26 mouse cellular contexts compared by ENCODE assay signal in the genomic region with DNA sequence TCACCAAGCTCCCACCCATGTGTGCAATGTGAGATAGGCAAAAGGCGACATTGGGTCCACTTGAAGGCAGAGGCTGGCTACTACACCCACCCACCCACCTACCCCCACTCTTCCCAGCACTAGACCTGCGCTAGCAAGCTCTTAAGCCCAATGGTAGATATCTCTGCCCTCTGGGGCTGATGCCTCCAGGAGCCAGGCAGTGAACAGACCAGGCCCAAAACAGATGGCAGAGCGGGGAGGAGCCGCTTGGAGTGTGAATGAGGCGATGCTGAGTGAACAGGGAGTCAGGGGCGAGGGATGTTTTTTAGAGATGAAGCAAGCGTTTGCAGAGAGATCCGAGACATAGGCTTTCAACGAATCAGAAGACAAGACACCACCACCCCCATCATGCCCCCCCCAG. TPM values are rescaled to one million over a fixed set of nuclear protein-coding genes. Genes with fewer than 3 reads are reported as not detected.
DNase-seq lines count a peak whose midpoint lies in the region; ATAC-seq and TF ChIP-seq lines count a peak whose summit lies in the region.
"Had no signal": no experiment of that assay in that cellular context is flagged by ENCODE, and none has a peak within 500 bp of the region (broad histone marks: within the 10 kb centered on the region; RNA-seq: fewer than 3 reads in every experiment).

No protein-coding gene starts in this region.

- ATAC-seq in forebrain, embryonic 15.5 days (replicated peaks) = no peak
- ATAC-seq in forebrain, postnatal 0 days = no peak
- ATAC-seq in hindbrain, embryonic 16.5 days = no peak
- ATAC-seq: intestine, embryonic 16.5 days; liver, embryonic 12.5 days; midbrain, embryonic 15.5 days had no signal

- intact Hi-C loops in left cerebral cortex, adult 2 months (cut with DNase I) = loop anchor here (2.0 to 5.0 kb wide), 4 partner anchors 46 to 458 kb away; no protein-coding TSS in a partner anchor

- DNase-seq in forebrain, embryonic 10.5 days (ENCODE audit: extremely low spot score, low spot score) = no peak
- peak; percentile 49 for DNase-seq in left cerebral cortex, adult 2 months (ENCODE audit: extremely low spot score in 1 of 2, low spot score in 2 of 2)
- no peak for DNase-seq in left cerebral cortex, adult 11 months (ENCODE audit: low spot score)
- peak; percentile 48 for DNase-seq in forebrain, postnatal 0 days
- peak; percentile 61 to 72 for DNase-seq in right cerebral cortex, postnatal 36 days (ENCODE audit: low spot score in 2 of 2)
- DNase-seq in adrenal gland, postnatal 14 days = no peak
- DNase-seq: adrenal gland, postnatal 25 days; cerebellum, adult 18-20 months; cerebellum, postnatal 25 days; gastrocnemius, postnatal 25 days; heart, adult 2 months; lung, adult 2 months; lung, postnatal 36 days; thymus, postnatal 4 days had no signal

- peaks cover 33% of the 10 kb centered on the region for H3K4me1 ChIP-seq in forebrain, embryonic 15.5 days
- peaks cover 23% of the 10 kb centered on the region for H3K4me1 ChIP-seq in forebrain, embryonic 10.5 days
- peaks cover 4% of the 10 kb centered on the region for H3K4me1 ChIP-seq in forebrain, postnatal 0 days (ENCODE audit: insufficient read depth)
- H3K4me1 ChIP-seq in hindbrain, embryonic 16.5 days (ENCODE audit: control insufficient read depth, insufficient read depth, low read depth, low read length) = peaks cover 15% of the 10 kb centered on the region; the same call in 1 of the 2 replicates

- WGBS in forebrain, embryonic 15.5 days = 57% methylated on average over 9 of the region's 9 CpGs
- 88% methylated on average over 9 of the region's 9 CpGs for WGBS in forebrain, embryonic 10.5 days
- 64% methylated on average over 9 of the region's 9 CpGs for WGBS in forebrain, postnatal 0 days
- 82% methylated on average over 9 of the region's 9 CpGs for WGBS in hindbrain, embryonic 16.5 days

- H3K36me3 ChIP-seq in forebrain, embryonic 15.5 days = no peaks in the 10 kb centered on the region
- H3K36me3 ChIP-seq in forebrain, embryonic 10.5 days (replicated peaks) = no peaks in the 10 kb centered on the region
- H3K36me3 ChIP-seq in forebrain, postnatal 0 days (ENCODE audit: insufficient read depth) = no peaks in the 10 kb centered on the region
- H3K36me3 ChIP-seq in hindbrain, embryonic 16.5 days (ENCODE audit: control insufficient read depth, insufficient read depth, low read length) = no peaks in the 10 kb centered on the region
- H3K36me3 ChIP-seq: G1E; heart, embryonic 15.5 days; hindbrain, embryonic 15.5 days; limb, embryonic 12.5 days; liver, embryonic 12.5 days; midbrain, embryonic 15.5 days; neural tube, embryonic 15.5 days had no signal

- H3K4me3 ChIP-seq in forebrain, embryonic 15.5 days = no peak overlapping the region
- no peak overlapping the region for H3K4me3 ChIP-seq in forebrain, embryonic 10.5 days
- no peak overlapping the region for H3K4me3 ChIP-seq in left cerebral cortex, adult 2 months
- H3K4me3 ChIP-seq in forebrain, postnatal 0 days (ENCODE audit: low read depth, low read length) = no peak overlapping the region
- H3K4me3 ChIP-seq in hindbrain, embryonic 16.5 days (ENCODE audit: low read length) = no peak overlapping the region
- H3K4me3 ChIP-seq: heart, adult 2 months; heart, embryonic 15.5 days; hindbrain, embryonic 15.5 days; limb, embryonic 12.5 days; liver, embryonic 12.5 days; midbrain, embryonic 15.5 days; myocyte; neural tube, embryonic 15.5 days had no signal

- H3K4me2 ChIP-seq in forebrain, embryonic 15.5 days (replicated peaks) = no peak overlapping the region
- no peak overlapping the region for H3K4me2 ChIP-seq in forebrain, postnatal 0 days (ENCODE audit: low read depth)
- H3K4me2 ChIP-seq in hindbrain, embryonic 16.5 days (ENCODE audit: low read length) = no peak overlapping the region
- H3K4me2 ChIP-seq: heart, embryonic 15.5 days; hindbrain, embryonic 15.5 days; limb, embryonic 12.5 days; liver, embryonic 12.5 days; midbrain, embryonic 15.5 days; neural tube, embryonic 15.5 days had no signal

- no peaks in the 10 kb centered on the region for H3K27me3 ChIP-seq in forebrain, embryonic 15.5 days
- H3K27me3 ChIP-seq in forebrain, embryonic 10.5 days (ENCODE audit: poor library complexity, severe bottlenecking) = peaks cover 50% of the 10 kb centered on the region
- no peaks in the 10 kb centered on the region for H3K27me3 ChIP-seq in forebrain, postnatal 0 days (ENCODE audit: insufficient read depth, low read length)
- peaks cover 2% of the 10 kb centered on the region; the same call in 1 of the 2 replicates for H3K27me3 ChIP-seq in hindbrain, embryonic 16.5 days (replicated peaks; ENCODE audit: control insufficient read depth, insufficient read depth, low read length)

- H3K9ac ChIP-seq in forebrain, embryonic 15.5 days (replicated peaks) = no peak overlapping the region
- H3K9ac ChIP-seq in forebrain, postnatal 0 days = no peak overlapping the region
- no peak overlapping the region for H3K9ac ChIP-seq in hindbrain, embryonic 16.5 days (ENCODE audit: low read depth, low read length)
- H3K9ac ChIP-seq: heart, embryonic 15.5 days; hindbrain, embryonic 15.5 days; limb, embryonic 12.5 days; liver, embryonic 12.5 days; midbrain, embryonic 15.5 days; neural tube, embryonic 15.5 days had no signal

- no peaks in the 10 kb centered on the region for H3K9me3 ChIP-seq in forebrain, embryonic 15.5 days
- no peaks in the 10 kb centered on the region for H3K9me3 ChIP-seq in forebrain, embryonic 10.5 days
- no peaks in the 10 kb centered on the region for H3K9me3 ChIP-seq in forebrain, postnatal 0 days (ENCODE audit: low read length)
- no peaks in the 10 kb centered on the region for H3K9me3 ChIP-seq in hindbrain, embryonic 16.5 days (ENCODE audit: control insufficient read depth, low read length)
- H3K9me3 ChIP-seq: heart, embryonic 15.5 days; hindbrain, embryonic 15.5 days; limb, embryonic 12.5 days; liver, embryonic 12.5 days; midbrain, embryonic 15.5 days; neural tube, embryonic 15.5 days had no signal

- H3K27ac ChIP-seq in forebrain, embryonic 15.5 days (replicated peaks) = peak overlapping the region; percentile 58
- H3K27ac ChIP-seq in forebrain, embryonic 10.5 days = no peak overlapping the region
- H3K27ac ChIP-seq in left cerebral cortex, adult 2 months = peak overlapping the region; percentile 88
- peak overlapping the region; percentile 42 for H3K27ac ChIP-seq in forebrain, postnatal 0 days (ENCODE audit: low read depth, low read length)
- H3K27ac ChIP-seq in hindbrain, embryonic 16.5 days (ENCODE audit: low read depth, low read length) = no peak overlapping the region
- H3K27ac ChIP-seq: heart, adult 2 months; heart, embryonic 15.5 days; hindbrain, embryonic 15.5 days; limb, embryonic 12.5 days; liver, embryonic 12.5 days; midbrain, embryonic 15.5 days; neural tube, embryonic 15.5 days had no signal

- no peak for TF ChIP-seq CTCF in left cerebral cortex, adult 2 months (IDR thresholded peaks at IDR 0.05)
- TF ChIP-seq CTCF in forebrain, postnatal 0 days (IDR thresholded peaks at IDR 0.05; ENCODE audit: low read depth) = no peak

RNA-seq across cellular contexts. Expression of gene Mmp17, which starts 3.4 kb away (rescaled TPM):
- polyA plus RNA-seq in forebrain, embryonic 15.5 days (2015; fragmentation: Nextera tagmentation; extraction: Ambion mirVana) = 17.9 and 20.2 TPM in 2 replicates
- 2.9 and 3.4 TPM in 2 replicates for polyA plus RNA-seq in forebrain, embryonic 10.5 days (2016; fragmentation: Nextera tagmentation; extraction: Ambion mirVana)
- total RNA-seq in left cerebral cortex, adult 2 months (2021) = 100 to 1,000 TPM; 107 to 113 TPM
- 27.4 and 30.9 TPM in 2 replicates for total RNA-seq in forebrain, postnatal 0 days (2014; rRNA removed)
- polyA plus RNA-seq in forebrain, postnatal 0 days (2015; fragmentation: Nextera tagmentation; extraction: Ambion mirVana) = 11.9 and 13.9 TPM in 2 replicates
- 1.2 and 1.7 TPM in 2 replicates for total RNA-seq in adrenal gland, postnatal 14 days (2021)
- 10.8 and 11.0 TPM in 2 replicates for polyA plus RNA-seq in hindbrain, embryonic 16.5 days (2015; fragmentation: Nextera tagmentation; extraction: Ambion mirVana)
- total RNA-seq: megakaryocyte-erythroid progenitor cell, adult 5-6 weeks had no signal

Comparison
In these comparisons a context has a peak if more than half of its experiments do, and no peak if none do; other contexts are left out.
1. H3K27ac ChIP-seq: peak in forebrain, embryonic 15.5 days (single experiment), left cerebral cortex, adult 2 months (single experiment) and forebrain, postnatal 0 days (single experiment); none in forebrain, embryonic 10.5 days (single experiment) and hindbrain, embryonic 16.5 days (single experiment).
2. DNase-seq: peak in left cerebral cortex, adult 2 months (2 of 2), forebrain, postnatal 0 days (single experiment) and right cerebral cortex, postnatal 36 days (2 of 2); none in forebrain, embryonic 10.5 days (single experiment), left cerebral cortex, adult 11 months (single experiment) and adrenal gland, postnatal 14 days (single experiment).